Mouse (Mus musculus) C2C12 (cell line): Measurements from ENCODE around the gene Idh2. TPM values are rescaled to one million over a fixed set of nuclear protein-coding genes. Genes with fewer than 3 reads are reported as not detected.

ENCODE experiments used
- H3K27me3 ChIP-seq: one replicate; pipeline ENCODE4 v1.6.1; 2011; ENCODE audit not compliant: control insufficient read depth, insufficient read depth, insufficient read length
- H3K36me3 ChIP-seq: one replicate; pipeline ENCODE4 v1.6.1; 2011; ENCODE audit not compliant: control insufficient read depth, insufficient read depth
- H3K4me3 ChIP-seq: one replicate; pipeline ENCODE4 v1.5.1; 2011; ENCODE audit warnings: mild to moderate bottlenecking, control low read depth; ENCODE audit not compliant: poor library complexity, insufficient read depth, severe bottlenecking
- H3K79me2 ChIP-seq: one replicate; pipeline ENCODE4 v1.6.1; 2011; ENCODE audit not compliant: control insufficient read depth, insufficient read depth
- H3K79me3 ChIP-seq: one replicate; pipeline ENCODE4 v1.6.1; 2011; ENCODE audit warnings: low read depth, control low read depth
- H3ac ChIP-seq: one replicate; pipeline ENCODE3; 2011; ENCODE audit warnings: low read depth; ENCODE audit not compliant: control insufficient read depth, insufficient read length
- CEBPB ChIP-seq: IDR thresholded peaks from one replicate; pipeline ENCODE4 v1.6.1; 2011; ENCODE audit warnings: low read depth, mild to moderate bottlenecking, control low read depth, moderate library complexity
- CTCF ChIP-seq: IDR thresholded peaks from one replicate; pipeline ENCODE4 v1.5.1; 2011; ENCODE audit not compliant: control insufficient read depth, insufficient read depth, insufficient read length
- FOSL1 ChIP-seq: IDR thresholded peaks from one replicate; pipeline ENCODE4 v1.8.0; 2011; ENCODE audit warnings: mild to moderate bottlenecking, low read length; ENCODE audit not compliant: poor library complexity, insufficient read depth, severe bottlenecking
- MAX ChIP-seq: IDR thresholded peaks from one replicate; pipeline ENCODE4 v1.6.1; 2011; ENCODE audit warnings: mild to moderate bottlenecking, control low read depth
- MYOD1 ChIP-seq: IDR thresholded peaks from one replicate; pipeline ENCODE4 v1.6.1; 2011; ENCODE audit warnings: low read depth; ENCODE audit not compliant: control insufficient read depth, insufficient read length
- MYOG ChIP-seq: IDR thresholded peaks from one replicate; pipeline ENCODE4 v1.6.1; 2011; ENCODE audit not compliant: control insufficient read depth, insufficient read length; ENCODE audit errors: extremely low read depth
- USF1 ChIP-seq: IDR thresholded peaks from one replicate; pipeline ENCODE4 v1.6.1; 2011; ENCODE audit warnings: low read depth, mild to moderate bottlenecking, control low read depth, moderate library complexity
- polyA plus RNA-seq: library from polyadenylated mRNA; unstranded; fragments of >200 nt; fragmentation: generic; extraction: Trizol; gene quantifications from one replicate; pipeline ENCODE4 v1.2.1, GENCODE M21; 2012; ENCODE audit warnings: missing spikeins

Idh2 gene
- polyA plus RNA-seq, 1 experiment = 244 TPM

DNA sequence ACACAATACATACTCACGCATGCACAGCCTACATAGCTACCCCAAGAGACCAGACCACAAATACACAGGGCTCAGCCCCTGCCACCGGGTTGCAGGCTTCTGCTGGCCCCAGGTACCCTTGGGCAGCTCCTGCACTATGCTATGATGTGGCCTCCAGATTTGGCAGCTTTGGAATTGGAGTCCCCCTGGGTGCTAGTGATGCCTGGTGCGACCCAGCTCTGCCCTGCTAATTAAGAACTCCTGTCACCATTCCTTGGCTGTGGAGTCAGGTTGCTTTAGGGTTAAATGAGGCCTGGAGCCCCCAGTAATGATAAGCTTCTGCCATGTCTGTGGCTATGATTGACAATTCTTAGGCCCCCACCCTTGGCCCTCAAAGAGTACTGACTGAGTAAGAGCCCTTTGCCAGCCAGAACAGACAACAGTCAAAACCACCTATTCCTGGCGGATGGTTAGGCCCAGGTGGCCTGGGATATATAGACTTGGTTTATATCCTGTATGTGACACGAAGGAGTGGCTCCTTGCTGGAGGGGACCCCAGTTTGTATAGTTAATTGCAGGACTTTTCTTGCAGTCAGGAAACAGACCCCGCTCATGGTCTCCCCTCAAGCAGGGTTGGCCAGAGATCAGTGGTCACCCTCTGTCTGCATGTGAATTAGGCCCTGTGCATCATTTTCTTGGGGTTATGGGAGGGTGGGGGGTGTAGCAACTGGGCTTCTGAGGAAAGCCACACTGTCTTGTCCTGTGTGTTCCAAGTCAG is 38.1 kb downstream of the Idh2 start:
- no peaks in the 10 kb centered on the region for H3K36me3 ChIP-seq
- no peak for TF ChIP-seq FOSL1
- TF ChIP-seq CTCF = no peak
- no peak for TF ChIP-seq MYOG
- no peak for TF ChIP-seq MAX
- TF ChIP-seq USF1 = no peak
- no peak for TF ChIP-seq MYOD1
- TF ChIP-seq CEBPB = no peak
- no peak overlapping the region for H3K4me3 ChIP-seq
- H3K79me2 ChIP-seq = no peaks in the 10 kb centered on the region
- no peaks in the 10 kb centered on the region for H3K79me3 ChIP-seq
- no peaks in the 10 kb centered on the region for H3K27me3 ChIP-seq
- H3ac ChIP-seq = no peak overlapping the region

DNA sequence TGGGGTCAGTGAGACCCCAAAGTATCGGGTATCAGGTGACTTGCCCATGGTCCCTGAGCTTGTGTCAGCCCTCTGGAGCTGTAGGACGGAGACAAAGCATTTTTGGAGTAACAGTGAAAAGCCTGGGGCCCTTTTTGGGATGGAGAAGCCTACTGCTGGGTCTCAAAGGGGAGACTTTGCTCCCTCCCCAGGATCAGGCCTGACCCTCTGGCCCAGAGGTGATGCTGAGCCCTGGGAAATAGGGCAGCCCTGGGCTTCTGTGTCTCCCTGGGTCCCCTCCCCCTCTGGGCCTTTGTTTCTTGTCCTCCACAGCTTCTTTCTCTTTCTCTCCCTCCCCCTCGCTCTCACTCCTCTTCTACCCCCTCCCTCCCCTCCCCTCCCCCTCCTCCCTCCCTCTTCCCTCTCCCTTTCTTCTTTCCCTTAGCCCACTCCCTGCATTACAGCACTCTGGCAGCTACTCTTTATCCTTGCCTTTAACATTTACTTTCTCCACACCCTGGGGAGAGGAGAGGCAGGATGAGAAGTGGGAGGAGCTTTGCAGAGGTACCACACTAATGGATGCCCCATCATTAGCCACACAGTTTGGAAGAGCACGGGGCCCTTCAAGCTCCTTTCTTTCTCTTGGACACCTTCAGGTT is 39.1 kb downstream of the Idh2 start:
- Histone ChIP-seq H3K27me3 (no peaks in the 10 kb centered on the region), H3K36me3 (no peaks in the 10 kb centered on the region), H3K79me2 (no peaks in the 10 kb centered on the region), H3K4me3 (no peak overlapping the region), H3ac (no peak overlapping the region), H3K79me3 (peaks cover 1% of the 10 kb centered on the region)
- TF ChIP-seq CTCF = no peak
- TF ChIP-seq MYOD1 = no peak
- TF ChIP-seq USF1 = no peak
- no peak for TF ChIP-seq MYOG
- no peak for TF ChIP-seq FOSL1
- no peak for TF ChIP-seq MAX
- no peak for TF ChIP-seq CEBPB

DNA sequence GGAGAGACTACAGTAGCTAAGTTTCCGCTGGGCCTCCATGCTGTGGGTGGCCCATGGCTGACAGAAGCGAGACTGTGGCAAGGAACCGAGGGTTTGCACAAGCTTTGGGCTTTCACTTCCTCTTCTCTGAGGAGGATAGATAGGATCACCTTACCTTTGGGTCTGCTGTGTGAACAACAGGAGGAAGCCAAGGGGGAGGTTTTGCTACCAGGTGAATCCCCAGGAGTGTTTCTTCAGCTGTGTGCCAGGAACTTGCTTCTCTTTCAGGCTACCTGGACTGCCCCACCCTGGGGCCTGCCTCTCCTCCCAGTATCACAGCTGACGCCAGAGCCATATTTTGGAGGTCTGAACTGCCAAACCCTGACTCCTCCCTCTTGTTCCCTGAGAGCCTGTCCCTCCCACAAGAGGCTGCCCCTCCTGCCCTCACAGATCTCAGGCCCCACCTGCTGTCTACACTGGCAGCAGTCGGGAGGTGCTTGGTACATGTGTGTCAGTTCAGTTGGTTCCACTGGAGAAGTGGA is 40.2 kb downstream of the Idh2 start:
- no peaks in the 10 kb centered on the region for H3K79me2 ChIP-seq
- no peak overlapping the region for H3K4me3 ChIP-seq
- no peaks in the 10 kb centered on the region for H3K36me3 ChIP-seq
- TF ChIP-seq CTCF (no peak), MYOD1 (no peak), MAX (no peak), FOSL1 (no peak), CEBPB (no peak), USF1 (no peak), MYOG (no peak)
- no peak overlapping the region for H3ac ChIP-seq
- peaks cover 1% of the 10 kb centered on the region for H3K79me3 ChIP-seq
- no peaks in the 10 kb centered on the region for H3K27me3 ChIP-seq

- no peaks in the 10 kb centered on the region for H3K27me3 ChIP-seq
- H3K79me3 ChIP-seq = peaks cover 2% of the 10 kb centered on the region
Measured at GRCm38 (mm10) chr7:80073506-80073905, 41.7 kb downstream of the Idh2 start.

DNA sequence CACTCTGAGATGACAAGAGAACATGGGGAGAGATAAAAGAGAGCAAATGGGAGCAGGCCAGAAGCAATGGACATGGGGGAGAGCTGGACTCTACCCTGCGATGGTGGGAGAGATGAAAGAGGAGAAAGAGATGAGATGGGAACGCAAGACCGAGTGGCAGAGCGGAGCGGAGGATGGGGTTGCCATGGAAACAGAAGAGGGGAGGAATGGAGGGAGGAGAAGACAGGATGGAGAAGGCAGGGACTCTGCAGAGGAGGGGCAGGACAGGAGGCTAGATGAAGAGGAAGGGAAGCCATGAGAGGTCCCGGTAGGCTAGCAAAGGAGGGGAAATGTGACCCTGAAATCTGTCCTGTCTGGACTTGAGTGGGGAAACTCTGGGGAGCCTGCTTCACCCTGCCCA is 42.9 kb downstream of the Idh2 start:
- peaks cover 2% of the 10 kb centered on the region for H3K79me3 ChIP-seq
- no peaks in the 10 kb centered on the region for H3K36me3 ChIP-seq
- TF ChIP-seq CTCF (no peak), FOSL1 (no peak), CEBPB (no peak)
- H3K4me3 ChIP-seq = no peak overlapping the region
- no peaks in the 10 kb centered on the region for H3K27me3 ChIP-seq
- H3K79me2 ChIP-seq = no peaks in the 10 kb centered on the region
- no peak overlapping the region for H3ac ChIP-seq

More at GRCm38 (mm10) chr7:80073506-80073905, 41.7 kb downstream of the Idh2 start:
- H3ac ChIP-seq = no peak overlapping the region
- no peak overlapping the region for H3K4me3 ChIP-seq
- no peaks in the 10 kb centered on the region for H3K36me3 ChIP-seq
- TF ChIP-seq MYOD1 (no peak), CTCF (no peak), MYOG (no peak), CEBPB (no peak), MAX (no peak), USF1 (no peak), FOSL1 (no peak)
- H3K79me2 ChIP-seq = no peaks in the 10 kb centered on the region
